Mouse (Mus musculus) left cerebral cortex, postnatal 4 days (tissue): ENCODE measurements at regions not wholly inside any gene's neighbourhood (a gene's known extent, or its start where the extent isn't known, plus 50 kb on each side); places are given as distances from the start of the nearest gene placed in this dataset.

ENCODE experiments used
- DNase-seq: peaks from one replicate; pipeline ENCODE4 v3.0.0-alpha.2; 2022
- intact Hi-C: fragments of 180-260 bp; cut with DNase I; formaldehyde crosslinking; loops from one replicate; pipeline ENCODE4 v1.15.1; 2025

- intact Hi-C loops, result no loop called here
- DNase-seq, result peak; percentile 52
Measured at GRCm38 (mm10) chr7:73595860-73596259, 54.2 kb upstream of the Chd2 start.

GRCm38 (mm10) chr7:73595140-73595825, 53.7 kb upstream of the Chd2 start:
- DNase-seq, result peak; percentile 89
- intact Hi-C loops, result no loop called here

- DNase-seq, result peak; percentile 56
- intact Hi-C loops, result no loop called here
Measured at GRCm38 (mm10) chr7:73594492-73595139, 53.0 kb upstream of the Chd2 start.

- DNase-seq, result no peak
- intact Hi-C loops, result no loop called here
Measured at GRCm38 (mm10) chr7:73593645-73594385, 52.2 kb upstream of the Chd2 start.

- DNase-seq, result no peak
- intact Hi-C loops, result no loop called here
Measured at GRCm38 (mm10) chr7:73592857-73593256, 51.2 kb upstream of the Chd2 start.
